Mouse (Mus musculus): ENCODE measurements around the gene Map3k4. TPM values are rescaled to one million over a fixed set of nuclear protein-coding genes. Genes with fewer than 3 reads are reported as not detected.
A peak's percentile ranks its signal among the peaks of the same experiment; 100 is the strongest.

The Map3k4 gene
- polyA plus RNA-seq, 1 experiment from 2014 or later, result 39.7 TPM

GRCm38 (mm10) chr17:12201086-12201485 is 117.5 kb downstream of the Map3k4 start:
- ATAC-seq, result no peak
- no peaks in the 10 kb centered on the region for H3K36me3 ChIP-seq (ENCODE audit: control insufficient read depth, insufficient read depth, low read length)
- H3K4me2 ChIP-seq (ENCODE audit: low read length), result no peak overlapping the region
- H3K27ac ChIP-seq (ENCODE audit: low read depth, low read length), result no peak overlapping the region
- H3K9me3 ChIP-seq (ENCODE audit: control insufficient read depth, low read length), result no peaks in the 10 kb centered on the region
- no peak overlapping the region for H3K4me3 ChIP-seq (ENCODE audit: low read length)
- H3K4me1 ChIP-seq (ENCODE audit: control insufficient read depth, insufficient read depth, low read depth, low read length), result peaks cover 23% of the 10 kb centered on the region
- no peak overlapping the region for H3K9ac ChIP-seq (ENCODE audit: low read depth, low read length)
- WGBS, result 94% methylated on average over 1 of the region's 1 CpGs
- no peaks in the 10 kb centered on the region for H3K27me3 ChIP-seq (replicated peaks; ENCODE audit: control insufficient read depth, insufficient read depth, low read length)

- no peak overlapping the region for H3K4me2 ChIP-seq (ENCODE audit: low read length)
- no peak overlapping the region for H3K9ac ChIP-seq (ENCODE audit: low read depth, low read length)
- ATAC-seq, result no peak
- H3K27ac ChIP-seq (ENCODE audit: low read depth, low read length), result no peak overlapping the region
- H3K4me1 ChIP-seq (ENCODE audit: control insufficient read depth, insufficient read depth, low read depth, low read length), result peaks cover 13% of the 10 kb centered on the region
- WGBS, result 37% methylated on average over 4 of the region's 4 CpGs
- H3K9me3 ChIP-seq (ENCODE audit: control insufficient read depth, low read length), result no peaks in the 10 kb centered on the region
- no peaks in the 10 kb centered on the region for H3K36me3 ChIP-seq (ENCODE audit: control insufficient read depth, insufficient read depth, low read length)
- no peak overlapping the region for H3K4me3 ChIP-seq (ENCODE audit: low read length)
- no peaks in the 10 kb centered on the region for H3K27me3 ChIP-seq (replicated peaks; ENCODE audit: control insufficient read depth, insufficient read depth, low read length)
These were observed 118.7 kb downstream of the Map3k4 start for GRCm38 (mm10) chr17:12199933-12200332.

GRCm38 (mm10) chr17:12195604-12196003 is 123.0 kb downstream of the Map3k4 start:
- no peak for ATAC-seq
- Histone ChIP-seq H3K4me1 (ENCODE audit: control insufficient read depth, insufficient read depth, low read depth, low read length) (no peaks in the 10 kb centered on the region; the same call in 1 of the 2 replicates), H3K4me3 (ENCODE audit: low read length) (no peak overlapping the region), H3K9ac (ENCODE audit: low read depth, low read length) (no peak overlapping the region), H3K27ac (ENCODE audit: low read depth, low read length) (no peak overlapping the region), H3K9me3 (ENCODE audit: control insufficient read depth, low read length) (no peaks in the 10 kb centered on the region), H3K27me3 (replicated peaks; ENCODE audit: control insufficient read depth, insufficient read depth, low read length) (no peaks in the 10 kb centered on the region), H3K4me2 (ENCODE audit: low read length) (no peak overlapping the region), H3K36me3 (ENCODE audit: control insufficient read depth, insufficient read depth, low read length) (no peaks in the 10 kb centered on the region)
- WGBS, result 75% methylated on average over 10 of the region's 10 CpGs

GRCm38 (mm10) chr17:12195137-12195536 is 123.5 kb downstream of the Map3k4 start:
- no peak overlapping the region for H3K9ac ChIP-seq (ENCODE audit: low read depth, low read length)
- H3K27ac ChIP-seq (ENCODE audit: low read depth, low read length), result no peak overlapping the region

GRCm38 (mm10) chr17:12187782-12188181 is 130.8 kb downstream of the Map3k4 start:
- H3K27ac ChIP-seq (ENCODE audit: low read depth, low read length), result 0 out of 2 replicates have a peak overlapping the region, but pooled peaks have one; percentile 20
- H3K4me1 ChIP-seq (ENCODE audit: control insufficient read depth, insufficient read depth, low read depth, low read length), result peaks cover 9% of the 10 kb centered on the region
- peak; percentile 73 for ATAC-seq
- no peak overlapping the region for H3K4me3 ChIP-seq (ENCODE audit: low read length)
- H3K36me3 ChIP-seq (ENCODE audit: control insufficient read depth, insufficient read depth, low read length), result no peaks in the 10 kb centered on the region
- no peak overlapping the region for H3K4me2 ChIP-seq (ENCODE audit: low read length)
- H3K9me3 ChIP-seq (ENCODE audit: control insufficient read depth, low read length), result no peaks in the 10 kb centered on the region
- no peak overlapping the region for H3K9ac ChIP-seq (ENCODE audit: low read depth, low read length)
- H3K27me3 ChIP-seq (replicated peaks; ENCODE audit: control insufficient read depth, insufficient read depth, low read length), result no peaks in the 10 kb centered on the region
- WGBS, result 7% methylated on average over 1 of the region's 1 CpGs

More at GRCm38 (mm10) chr17:12195137-12195536, 123.5 kb downstream of the Map3k4 start:
- 57% methylated on average over 5 of the region's 5 CpGs for WGBS
- no peaks in the 10 kb centered on the region for H3K36me3 ChIP-seq (ENCODE audit: control insufficient read depth, insufficient read depth, low read length)
- H3K4me1 ChIP-seq (ENCODE audit: control insufficient read depth, insufficient read depth, low read depth, low read length), result no peaks in the 10 kb centered on the region; the same call in 1 of the 2 replicates
- no peaks in the 10 kb centered on the region for H3K27me3 ChIP-seq (replicated peaks; ENCODE audit: control insufficient read depth, insufficient read depth, low read length)
- no peaks in the 10 kb centered on the region for H3K9me3 ChIP-seq (ENCODE audit: control insufficient read depth, low read length)
- H3K4me2 ChIP-seq (ENCODE audit: low read length), result no peak overlapping the region
- no peak for ATAC-seq
- H3K4me3 ChIP-seq (ENCODE audit: low read length), result no peak overlapping the region

GRCm38 (mm10) chr17:12186341-12186740 is 132.3 kb downstream of the Map3k4 start:
- 86% methylated on average over 3 of the region's 3 CpGs for WGBS
- no peak for ATAC-seq
- H3K27me3 ChIP-seq (replicated peaks; ENCODE audit: control insufficient read depth, insufficient read depth, low read length), result no peaks in the 10 kb centered on the region

GRCm38 (mm10) chr17:12185855-12186254 is 132.7 kb downstream of the Map3k4 start:
- H3K4me2 ChIP-seq (ENCODE audit: low read length), result no peak overlapping the region
- no peaks in the 10 kb centered on the region for H3K9me3 ChIP-seq (ENCODE audit: control insufficient read depth, low read length)
- no peak overlapping the region for H3K27ac ChIP-seq (ENCODE audit: low read depth, low read length)
- no peaks in the 10 kb centered on the region for H3K36me3 ChIP-seq (ENCODE audit: control insufficient read depth, insufficient read depth, low read length)
- WGBS, result 95% methylated on average over 4 of the region's 4 CpGs
- no peak for ATAC-seq
- no peaks in the 10 kb centered on the region for H3K27me3 ChIP-seq (replicated peaks; ENCODE audit: control insufficient read depth, insufficient read depth, low read length)
- no peak overlapping the region for H3K4me3 ChIP-seq (ENCODE audit: low read length)
- no peak overlapping the region for H3K9ac ChIP-seq (ENCODE audit: low read depth, low read length)
- H3K4me1 ChIP-seq (ENCODE audit: control insufficient read depth, insufficient read depth, low read depth, low read length), result peaks cover 9% of the 10 kb centered on the region

More at GRCm38 (mm10) chr17:12186341-12186740, 132.3 kb downstream of the Map3k4 start:
- peaks cover 9% of the 10 kb centered on the region for H3K4me1 ChIP-seq (ENCODE audit: control insufficient read depth, insufficient read depth, low read depth, low read length)
- H3K4me2 ChIP-seq (ENCODE audit: low read length), result no peak overlapping the region
- no peaks in the 10 kb centered on the region for H3K9me3 ChIP-seq (ENCODE audit: control insufficient read depth, low read length)
- no peak overlapping the region for H3K27ac ChIP-seq (ENCODE audit: low read depth, low read length)
- no peak overlapping the region for H3K9ac ChIP-seq (ENCODE audit: low read depth, low read length)
- no peaks in the 10 kb centered on the region for H3K36me3 ChIP-seq (ENCODE audit: control insufficient read depth, insufficient read depth, low read length)
- H3K4me3 ChIP-seq (ENCODE audit: low read length), result no peak overlapping the region

GRCm38 (mm10) chr17:12184283-12184682 is 134.3 kb downstream of the Map3k4 start:
- Histone ChIP-seq H3K4me1 (ENCODE audit: control insufficient read depth, insufficient read depth, low read depth, low read length) (peaks cover 9% of the 10 kb centered on the region), H3K9me3 (ENCODE audit: control insufficient read depth, low read length) (no peaks in the 10 kb centered on the region), H3K27ac (ENCODE audit: low read depth, low read length) (no peak overlapping the region), H3K9ac (ENCODE audit: low read depth, low read length) (no peak overlapping the region), H3K36me3 (ENCODE audit: control insufficient read depth, insufficient read depth, low read length) (no peaks in the 10 kb centered on the region), H3K27me3 (replicated peaks; ENCODE audit: control insufficient read depth, insufficient read depth, low read length) (no peaks in the 10 kb centered on the region), H3K4me3 (ENCODE audit: low read length) (no peak overlapping the region), H3K4me2 (ENCODE audit: low read length) (no peak overlapping the region)
- ATAC-seq, result no peak
- 81% methylated on average over 8 of the region's 8 CpGs for WGBS

GRCm38 (mm10) chr17:12182702-12183485 is 135.7 kb downstream of the Map3k4 start:
- ATAC-seq, result no peak
- no peaks in the 10 kb centered on the region for H3K9me3 ChIP-seq (ENCODE audit: control insufficient read depth, low read length)
- WGBS, result 82% methylated on average over 5 of the region's 5 CpGs

More at GRCm38 (mm10) chr17:12182702-12183485, 135.7 kb downstream of the Map3k4 start:
- Histone ChIP-seq H3K27ac (ENCODE audit: low read depth, low read length) (no peak overlapping the region), H3K27me3 (replicated peaks; ENCODE audit: control insufficient read depth, insufficient read depth, low read length) (no peaks in the 10 kb centered on the region), H3K4me3 (ENCODE audit: low read length) (no peak overlapping the region), H3K4me2 (ENCODE audit: low read length) (no peak overlapping the region), H3K36me3 (ENCODE audit: control insufficient read depth, insufficient read depth, low read length) (no peaks in the 10 kb centered on the region), H3K9ac (ENCODE audit: low read depth, low read length) (no peak overlapping the region), H3K4me1 (ENCODE audit: control insufficient read depth, insufficient read depth, low read depth, low read length) (peaks cover 16% of the 10 kb centered on the region)

All from hindbrain, embryonic 16.5 days (tissue).